Mouse (Mus musculus): ENCODE data around the gene Crhr2.

GRCm38 (mm10) chr6:55177060-55177732, 44.4 kb upstream of the Crhr2 start:
- no peak for TF ChIP-seq GATA1 (IDR thresholded peaks at IDR 0.05; ENCODE audit: low read length)
- no peak for TF ChIP-seq TAL1 (IDR thresholded peaks at IDR 0.05; ENCODE audit: low read length)
